Mouse (Mus musculus) right cerebral cortex, postnatal 36 days (tissue): Measurements from ENCODE around the gene Jsrp1.
"Not testable (repeated sequence)": the region's sequence is repeated elsewhere in the genome, so short reads cannot be mapped to it uniquely, and the experiment has no call there.

Source experiments
- DNase-seq, 2 experiments: peaks; one replicate each; pipeline ENCODE4 v3.0.0; 2022; ENCODE audit warnings: low spot score in 2 of 2, mixed read lengths in 1 of 2

Jsrp1 gene

GRCm38 (mm10) chr10:80832818-80833217 lies 19.5 kb upstream of the Jsrp1 start:
- no peak for DNase-seq

DNA sequence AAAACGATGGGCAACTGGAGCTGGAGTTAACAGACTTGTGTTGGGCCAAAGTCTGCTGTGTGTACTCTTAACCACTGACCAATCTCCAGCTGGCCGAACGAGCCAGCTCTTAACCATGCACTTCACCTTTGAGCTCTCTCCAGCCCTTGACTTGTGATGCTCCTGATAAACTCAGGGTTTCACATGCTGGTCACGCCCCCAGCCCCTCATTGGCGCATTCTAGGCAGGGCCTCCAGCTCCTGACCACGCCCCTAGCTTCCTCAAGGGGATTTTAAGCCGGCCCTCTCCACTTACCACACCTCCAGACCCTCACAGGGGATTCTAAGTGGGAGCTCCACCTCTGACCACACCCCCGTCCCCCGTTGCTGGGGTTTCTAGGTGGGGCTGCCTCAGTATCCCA lies 17.8 kb upstream of the Jsrp1 start:
- DNase-seq: no peak

DNA sequence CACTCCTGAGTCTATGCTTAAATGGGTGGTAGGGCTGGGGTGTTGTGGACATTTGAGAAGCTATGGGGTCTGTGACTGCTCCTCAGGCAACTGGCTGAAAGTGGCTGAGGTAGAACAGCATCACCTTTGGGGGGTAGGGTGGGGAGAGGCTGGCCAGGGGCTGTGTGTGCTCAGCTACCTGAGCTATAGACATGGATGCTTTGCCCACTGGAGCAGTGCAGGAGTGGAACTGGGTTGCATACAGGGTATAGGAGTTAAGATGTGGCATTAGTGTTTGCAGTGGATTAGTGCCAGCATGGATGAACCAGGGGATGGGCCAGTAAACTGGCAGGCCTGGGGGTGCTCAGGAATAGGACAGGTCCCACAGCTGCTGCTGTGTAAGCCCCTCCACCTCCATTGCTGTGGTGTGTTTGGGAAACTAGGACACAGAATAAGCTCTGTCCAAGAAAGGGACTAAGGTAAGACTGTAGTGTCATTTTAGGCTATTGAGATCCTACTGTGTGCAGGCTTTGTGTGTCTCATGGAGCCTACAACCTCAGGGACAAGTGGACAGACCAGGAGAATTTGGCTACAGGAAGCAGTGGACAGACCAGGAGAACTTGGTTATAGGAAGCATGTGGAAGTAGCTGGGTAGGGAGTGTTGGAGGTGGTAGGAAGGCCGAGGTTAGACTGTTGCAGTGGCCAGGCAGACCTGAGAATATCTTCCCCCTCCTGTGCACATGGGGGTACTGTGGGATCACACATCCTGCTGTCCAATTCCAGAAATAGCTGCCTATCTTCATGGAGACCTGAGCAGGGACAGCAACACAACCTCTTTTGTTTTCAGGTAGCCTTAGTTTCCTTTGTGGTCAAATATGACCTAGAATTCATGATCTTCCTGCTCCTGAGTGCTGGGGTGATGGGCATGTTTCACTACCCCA lies 16.3 kb upstream of the Jsrp1 start:
- DNase-seq: no peak

DNA sequence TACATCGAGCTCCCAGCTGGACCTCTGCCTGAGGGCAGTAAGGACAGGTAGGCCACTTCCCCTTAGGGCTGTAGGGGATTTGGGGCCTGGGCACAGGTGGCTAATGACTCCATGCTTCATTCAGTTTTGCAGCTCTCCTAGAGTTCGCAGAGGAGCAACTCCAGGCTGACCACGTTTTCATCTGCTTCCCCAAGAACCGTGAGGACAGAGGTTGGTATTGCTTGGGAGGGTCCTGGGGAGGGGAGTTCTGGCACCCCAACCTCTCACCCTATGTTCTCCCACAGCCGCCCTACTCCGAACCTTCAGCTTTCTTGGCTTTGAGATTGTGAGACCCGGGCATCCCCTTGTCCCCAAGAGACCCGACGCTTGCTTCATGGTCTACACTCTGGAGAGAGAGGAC lies 15.3 kb upstream of the Jsrp1 start:
- not testable (repeated sequence) for DNase-seq

DNA sequence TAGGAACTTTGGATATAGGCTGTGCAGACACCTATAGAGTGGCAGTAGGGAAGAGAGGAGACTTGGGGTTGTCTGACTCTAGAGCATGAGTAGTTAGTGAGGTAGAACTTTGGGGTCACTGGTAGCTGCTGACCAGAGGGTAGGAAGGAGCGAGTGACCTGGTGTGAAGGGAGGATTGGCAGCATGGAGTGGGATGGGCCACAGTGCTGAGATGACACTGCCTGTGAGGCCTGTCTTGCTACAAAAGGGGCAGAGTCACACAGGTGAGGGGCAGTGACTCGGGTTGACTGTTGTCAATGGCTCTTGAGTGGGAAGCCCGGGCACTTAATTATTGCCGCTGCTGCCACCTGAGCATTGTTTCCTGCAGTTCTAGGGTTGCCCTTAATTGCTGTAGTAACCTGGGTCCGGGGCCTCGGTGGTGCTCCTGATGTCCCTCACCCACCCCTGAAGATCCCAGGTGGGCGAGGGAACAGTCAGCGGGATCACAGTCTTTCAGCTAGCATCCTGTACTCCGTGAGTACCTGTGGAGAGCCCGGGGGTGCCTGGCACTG lies 14.6 kb upstream of the Jsrp1 start:
- DNase-seq: no peak

GRCm38 (mm10) chr10:80827063-80827869 lies 14.0 kb upstream of the Jsrp1 start:
- DNase-seq: no peak

DNA sequence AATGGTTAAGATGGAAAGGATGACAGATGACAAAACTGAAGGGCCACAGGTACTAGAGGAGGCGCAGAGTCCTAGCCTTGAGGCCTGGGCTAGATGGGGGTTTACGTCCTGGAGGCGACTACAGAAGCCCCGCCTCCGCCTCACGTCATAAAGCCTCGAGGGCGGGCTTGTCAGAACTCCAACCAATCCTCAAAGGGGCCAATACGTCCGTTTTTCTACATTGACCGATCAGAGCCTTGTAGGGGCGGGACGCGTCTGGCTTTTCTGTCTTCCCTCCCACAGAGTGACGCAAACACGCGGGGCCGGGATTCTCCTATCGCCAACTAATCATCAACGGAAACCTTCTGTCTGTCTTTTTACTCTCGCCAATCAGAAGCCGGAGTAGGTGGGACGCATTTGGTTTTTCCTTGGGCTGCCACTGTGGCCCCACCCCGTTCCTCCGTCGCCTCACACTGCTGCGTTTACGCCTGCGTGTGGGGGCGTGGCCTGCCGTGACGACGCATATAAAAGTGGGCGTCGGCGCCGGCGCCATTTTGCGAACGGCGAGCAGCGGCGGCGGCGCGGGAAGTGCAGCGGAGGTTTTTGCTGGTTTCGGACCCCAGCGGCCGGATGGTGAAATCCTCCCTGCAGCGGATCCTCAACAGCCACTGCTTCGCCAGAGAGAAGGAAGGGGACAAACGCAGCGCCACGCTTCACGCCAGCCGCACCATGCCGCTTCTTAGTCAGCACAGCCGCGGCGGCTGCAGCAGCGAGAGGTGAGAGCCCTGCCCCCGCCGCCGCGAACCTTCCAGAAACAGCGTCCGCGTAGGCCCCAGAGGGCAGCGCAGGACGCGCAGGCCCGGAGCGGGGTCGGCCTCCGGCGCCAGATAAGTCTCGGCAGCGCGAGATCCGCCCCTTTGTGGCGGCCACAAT lies 13.1 kb upstream of the Jsrp1 start, which contains the start of gene Oaz1:
Gene Oaz1, plus strand, starts transcription at position 506 of the 912 bp plus-strand sequence.
- DNase-seq: peak; percentile 100

GRCm38 (mm10) chr10:80824827-80825226 lies 11.5 kb upstream of the Jsrp1 start:
- DNase-seq: no peak

GRCm38 (mm10) chr10:80823847-80824643 lies 10.7 kb upstream of the Jsrp1 start:
- DNase-seq: no peak

- no peak for DNase-seq
These were observed 10.0 kb upstream of the Jsrp1 start for GRCm38 (mm10) chr10:80823316-80823715.

GRCm38 (mm10) chr10:80822528-80822927 lies 9.2 kb upstream of the Jsrp1 start:
- no peak for DNase-seq

DNA sequence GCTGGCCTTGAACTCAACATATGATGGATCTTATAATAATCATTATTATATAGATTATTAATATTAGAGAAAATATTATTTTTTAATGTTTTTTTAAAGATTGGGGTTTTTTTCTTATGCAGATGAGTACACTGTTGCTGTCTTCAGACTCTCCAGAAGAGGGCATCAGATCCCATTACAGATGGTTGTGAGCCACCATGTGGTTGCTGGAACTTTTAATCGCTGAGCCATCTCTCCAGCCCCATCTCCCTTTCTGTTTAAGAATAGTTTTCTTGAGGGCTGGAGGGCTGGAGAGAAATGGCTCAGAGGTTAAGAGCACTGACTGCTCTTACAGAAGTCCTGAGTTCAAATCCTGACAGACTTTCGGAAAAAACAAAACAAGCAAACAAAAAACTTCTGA lies 8.7 kb upstream of the Jsrp1 start:
- no peak for DNase-seq

DNA sequence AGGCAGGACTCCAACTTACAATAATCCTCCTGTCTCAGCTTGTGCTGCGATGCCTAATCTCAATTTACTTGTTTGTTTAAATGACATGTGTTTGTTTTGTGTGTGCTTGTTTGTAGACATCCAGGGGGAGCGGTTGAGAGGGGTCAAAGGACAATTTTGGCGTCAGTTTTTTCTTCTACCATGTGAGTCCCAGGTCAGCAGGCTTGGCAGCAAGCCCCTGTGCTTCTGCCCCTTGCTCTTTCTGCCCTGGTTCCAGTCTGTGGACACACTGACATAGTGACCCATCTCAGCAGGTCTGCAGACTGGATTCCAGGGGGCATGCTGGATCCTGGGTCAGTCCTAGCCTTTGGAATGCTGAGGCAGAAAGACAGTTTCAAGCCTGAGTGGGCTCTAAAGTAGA lies 6.1 kb upstream of the Jsrp1 start:
- no peak for DNase-seq

DNA sequence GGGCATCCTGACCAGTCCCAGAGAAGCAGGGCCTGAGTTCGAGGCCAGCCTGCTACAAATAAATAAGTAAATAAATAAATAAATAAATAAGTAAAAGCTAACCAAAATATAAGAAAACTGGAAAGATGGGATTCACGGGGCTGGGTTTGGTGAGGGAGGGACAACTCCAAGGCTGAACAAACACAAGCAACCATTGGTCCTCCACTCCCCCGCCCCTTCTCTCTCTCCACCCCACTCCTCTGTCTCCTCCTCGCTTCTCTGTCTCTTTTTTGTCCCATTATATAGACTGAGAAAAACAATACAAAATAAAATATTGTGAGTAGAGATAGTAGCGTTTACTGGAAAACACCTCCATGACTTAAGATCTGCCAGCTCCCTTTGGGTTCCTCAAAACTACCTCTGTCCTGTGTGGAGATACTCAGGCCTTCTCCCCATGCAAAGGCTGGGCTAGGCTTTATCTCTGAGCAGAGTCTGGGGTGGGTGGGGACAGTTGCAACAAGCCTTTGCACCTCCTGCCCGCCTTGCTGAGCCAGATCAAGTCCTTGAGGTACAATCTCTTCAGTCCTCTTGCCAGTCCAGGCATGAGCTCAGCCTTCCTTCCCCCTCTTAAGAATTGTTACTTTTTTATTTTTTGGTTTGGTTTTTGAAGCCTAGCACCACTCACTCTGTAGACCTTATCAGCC lies 5.4 kb upstream of the Jsrp1 start:
- DNase-seq: no peak

- DNase-seq: not testable (repeated sequence)
These were observed 4.7 kb upstream of the Jsrp1 start for GRCm38 (mm10) chr10:80817955-80818354.

GRCm38 (mm10) chr10:80817164-80817563 lies 3.9 kb upstream of the Jsrp1 start:
- no peak for DNase-seq

DNA sequence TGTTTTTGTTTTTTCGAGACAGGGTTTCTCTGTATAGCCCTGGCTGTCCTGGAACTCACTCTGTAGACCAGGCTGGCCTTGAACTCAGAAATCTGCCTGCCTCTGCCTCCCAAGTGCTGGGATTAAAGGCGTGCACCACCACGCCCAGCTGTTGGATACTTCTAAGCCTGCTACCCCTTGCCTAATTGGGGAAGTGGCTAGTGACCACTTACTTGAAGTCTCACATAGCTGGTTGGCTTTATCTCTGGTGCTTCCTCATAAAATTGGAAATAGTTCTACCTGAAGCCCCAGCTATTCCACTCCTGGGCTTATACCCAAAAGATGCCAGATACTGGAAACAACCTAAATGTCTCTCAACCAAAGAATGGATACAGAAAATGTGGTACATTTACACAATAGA lies 3.0 kb upstream of the Jsrp1 start:
- not testable (repeated sequence) for DNase-seq

DNA sequence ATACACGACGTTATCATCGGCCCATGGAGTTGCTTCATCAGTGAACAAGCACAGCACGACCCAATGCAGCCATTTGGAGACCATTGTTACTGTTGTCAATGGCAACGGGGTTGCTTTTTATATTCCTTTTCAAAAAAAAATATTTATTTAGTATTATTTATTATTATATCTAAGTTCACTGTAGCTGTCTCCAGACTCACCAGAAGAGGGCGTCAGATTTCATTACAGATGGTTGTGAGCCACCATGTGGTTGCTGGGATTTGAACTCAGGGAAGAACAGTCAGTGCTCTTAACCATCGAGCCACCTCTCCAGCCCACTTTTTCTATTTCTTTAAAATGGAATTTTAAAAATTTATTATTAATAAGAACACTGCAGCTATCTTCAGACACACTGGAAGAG lies 1.5 kb upstream of the Jsrp1 start:
- no peak for DNase-seq

GRCm38 (mm10) chr10:80812391-80813041 lies 782 bp downstream of the Jsrp1 start:
- DNase-seq: no peak
